Mouse (Mus musculus): ENCODE results near the gene Slc17a3.

DNA sequence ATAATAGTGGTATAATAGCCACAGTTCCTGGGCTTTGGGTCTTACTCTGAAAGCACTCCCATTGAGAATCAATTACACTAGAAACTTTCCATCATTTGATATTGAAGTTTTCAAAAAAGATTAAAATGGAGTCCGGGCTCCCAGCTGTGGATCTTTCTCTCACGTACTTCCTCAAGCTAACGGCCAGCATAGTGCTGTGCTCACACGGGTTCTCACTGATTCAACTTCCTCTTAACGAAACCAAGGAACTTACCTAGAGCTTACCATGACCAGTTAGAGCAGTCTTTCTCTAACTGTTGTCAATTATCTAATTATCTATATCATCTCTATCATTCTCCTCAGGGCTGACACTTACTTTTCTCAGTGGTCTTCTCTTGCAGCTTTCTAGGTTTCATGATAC lies 40.4 kb downstream of the Slc17a3 start:
- TF ChIP-seq POLR2A (IDR thresholded peaks at IDR 0.05; ENCODE audit: low read depth, low read length) (no peak), CTCF (IDR thresholded peaks at IDR 0.05; ENCODE audit: borderline replicate concordance, insufficient read depth, low read length) (no peak)
